10 mouse cellular contexts compared by ENCODE assay signal in the genomic region with DNA sequence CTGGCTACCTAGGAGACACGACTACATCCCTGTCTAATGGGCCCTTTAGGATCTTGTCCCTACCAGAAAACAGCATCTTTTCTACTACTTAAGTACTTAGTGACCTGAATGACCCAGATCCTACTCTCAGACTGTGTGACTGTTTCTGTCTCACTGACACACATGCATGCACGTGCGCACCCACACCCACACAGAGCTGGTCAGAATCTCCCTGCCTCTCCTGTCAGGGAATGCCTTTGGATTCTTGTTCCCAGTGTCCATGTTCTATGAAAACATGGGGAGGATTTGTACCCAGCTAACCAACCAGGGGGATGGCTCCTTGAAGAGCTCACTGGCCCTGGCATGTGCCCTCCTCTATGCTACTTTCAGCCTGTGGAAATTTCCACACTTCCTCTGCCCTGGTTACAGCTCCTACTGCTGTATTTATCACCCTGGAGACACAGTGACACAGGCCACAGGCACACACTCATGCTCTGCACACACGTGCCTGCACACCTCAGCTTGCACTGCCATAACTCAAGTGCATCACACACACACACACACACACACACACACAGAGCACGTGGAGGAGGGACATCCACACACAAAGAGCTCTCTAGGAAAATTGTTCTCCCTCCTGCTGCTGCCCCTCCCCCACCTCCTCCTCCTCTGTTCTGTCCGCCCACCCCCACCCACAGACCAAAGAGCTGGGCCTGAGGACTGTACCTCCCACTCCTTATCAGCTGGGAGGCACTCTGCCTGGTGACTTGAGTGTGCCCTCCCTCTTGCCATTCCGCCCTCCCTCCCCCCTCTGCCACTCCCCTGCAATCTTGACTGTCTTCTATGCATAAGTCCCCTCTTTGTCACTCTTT. TPM values are rescaled to one million over a fixed set of nuclear protein-coding genes. Genes with fewer than 3 reads are reported as not detected.
DNase-seq lines count a peak whose midpoint lies in the region; ATAC-seq and TF ChIP-seq lines count a peak whose summit lies in the region.
"Had no signal": no experiment of that assay in that cellular context is flagged by ENCODE, and none has a peak within 500 bp of the region (broad histone marks: within the 10 kb centered on the region; RNA-seq: fewer than 3 reads in every experiment).

No protein-coding gene starts in this region.

- H3K4me3 ChIP-seq in heart, embryonic 16.5 days (ENCODE audit: low read length): no peak overlapping the region
- H3K4me3 ChIP-seq in hindbrain, embryonic 12.5 days: no peak overlapping the region
- no peak overlapping the region for H3K4me3 ChIP-seq in stomach, postnatal 0 days (ENCODE audit: low read depth, low read length)
- H3K4me3 ChIP-seq: heart, adult 2 months had no signal

- 23% methylated on average over 7 of the region's 7 CpGs for WGBS in heart, embryonic 16.5 days
- WGBS in hindbrain, embryonic 12.5 days: 22% methylated on average over 7 of the region's 7 CpGs
- WGBS in stomach, postnatal 0 days: 36% methylated on average over 6 of the region's 7 CpGs

- no peak overlapping the region for H3K4me2 ChIP-seq in heart, embryonic 16.5 days (ENCODE audit: low read depth, low read length)
- H3K4me2 ChIP-seq in hindbrain, embryonic 12.5 days (replicated peaks): no peak overlapping the region
- no peak overlapping the region for H3K4me2 ChIP-seq in stomach, postnatal 0 days (replicated peaks; ENCODE audit: low read depth)

- intact Hi-C loops in heart, postnatal 36 days (cut with DNase I): loop anchor here (5.0 kb wide), 1 partner anchor 202 kb away; no protein-coding TSS in a partner anchor

- H3K9me3 ChIP-seq in heart, embryonic 16.5 days (replicated peaks; ENCODE audit: control insufficient read depth, low read length): no peaks in the 10 kb centered on the region
- no peaks in the 10 kb centered on the region for H3K9me3 ChIP-seq in hindbrain, embryonic 12.5 days (replicated peaks)
- no peaks in the 10 kb centered on the region for H3K9me3 ChIP-seq in stomach, postnatal 0 days (ENCODE audit: control insufficient read depth, low read length)

- peaks cover 19% of the 10 kb centered on the region for H3K27me3 ChIP-seq in heart, embryonic 16.5 days (ENCODE audit: control insufficient read depth, insufficient read depth, low read length)
- peaks cover 27% of the 10 kb centered on the region for H3K27me3 ChIP-seq in hindbrain, embryonic 12.5 days
- no peaks in the 10 kb centered on the region for H3K27me3 ChIP-seq in stomach, postnatal 0 days (ENCODE audit: control insufficient read depth, insufficient read depth, low read length)

- peaks cover 12% of the 10 kb centered on the region for H3K4me1 ChIP-seq in heart, embryonic 16.5 days (ENCODE audit: control insufficient read depth, insufficient read depth, low read length)
- H3K4me1 ChIP-seq in hindbrain, embryonic 12.5 days: peaks cover 26% of the 10 kb centered on the region
- H3K4me1 ChIP-seq in stomach, postnatal 0 days (replicated peaks; ENCODE audit: control insufficient read depth, insufficient read depth): no peaks in the 10 kb centered on the region

- no peak overlapping the region for H3K27ac ChIP-seq in heart, embryonic 16.5 days (ENCODE audit: low read length)
- 0 out of 2 replicates have a peak overlapping the region, but pooled peaks have one; percentile 41 for H3K27ac ChIP-seq in hindbrain, embryonic 12.5 days
- no peak overlapping the region for H3K27ac ChIP-seq in stomach, postnatal 0 days (replicated peaks)
- H3K27ac ChIP-seq: heart, adult 2 months had no signal

- H3K9ac ChIP-seq in heart, embryonic 16.5 days (ENCODE audit: low read length): no peak overlapping the region
- no peak overlapping the region for H3K9ac ChIP-seq in hindbrain, embryonic 12.5 days
- H3K9ac ChIP-seq in stomach, postnatal 0 days (ENCODE audit: low read length): no peak overlapping the region

- no peak for TF ChIP-seq CTCF in stomach, postnatal 0 days (IDR thresholded peaks at IDR 0.05; ENCODE audit: low read depth)

- no peak for DNase-seq in heart, postnatal 36 days
- peak; percentile 68 for DNase-seq in brain, adult 2 months (ENCODE audit: low read depth, low spot score)
- peak; percentile 42 for DNase-seq in lung, postnatal 25 days (ENCODE audit: low spot score)
- DNase-seq in stomach, postnatal 0 days (ENCODE audit: low spot score): peak; percentile 57
- DNase-seq in gastrocnemius, postnatal 25 days: no peak
- no peak for DNase-seq in spleen, postnatal 10 days (ENCODE audit: low spot score in 2 of 2)

- H3K36me3 ChIP-seq in heart, embryonic 16.5 days (ENCODE audit: control insufficient read depth, insufficient read depth): peaks cover 11% of the 10 kb centered on the region
- H3K36me3 ChIP-seq in hindbrain, embryonic 12.5 days: no peaks in the 10 kb centered on the region
- peaks cover 3% of the 10 kb centered on the region; the same call in 1 of the 2 replicates for H3K36me3 ChIP-seq in stomach, postnatal 0 days (ENCODE audit: control insufficient read depth, insufficient read depth, low read length)

- peak; percentile 34 for ATAC-seq in heart, embryonic 16.5 days (replicated peaks; ENCODE audit: extremely low read depth, insufficient read depth, low FRiP score)
- ATAC-seq in hindbrain, embryonic 12.5 days (ENCODE audit: low FRiP score): peak; percentile 56
- ATAC-seq in stomach, postnatal 0 days (ENCODE audit: low FRiP score, low TSS enrichment): peak; percentile 31; the same call in 1 of the 2 replicates
- ATAC-seq: Patski had no signal

- TF ChIP-seq EP300 in stomach, postnatal 0 days (optimal IDR thresholded peaks at IDR 0.05): no peak

RNA-seq across cellular contexts. Expression of a gene that starts 4.2 kb away (rescaled TPM):
- polyA plus RNA-seq in heart, embryonic 16.5 days (2015; fragmentation: Nextera tagmentation; extraction: Ambion mirVana): 2.0 and 7.8 TPM in 2 replicates
- total RNA-seq in heart, postnatal 36 days (2021): not detected
- not detected in 2 replicates for polyA plus RNA-seq in hindbrain, embryonic 12.5 days (2016; fragmentation: Nextera tagmentation; extraction: Ambion mirVana)
- 0.24 TPM in 1 of 2 replicates, not detected in the other for polyA plus RNA-seq in stomach, postnatal 0 days (2015; fragmentation: Nextera tagmentation; extraction: Ambion mirVana)
- 1 to 10 TPM in 1 of 2 experiments, not detected in 1; 5.7 TPM for total RNA-seq in gastrocnemius, postnatal 25 days (2021)
- total RNA-seq: heart, adult 2 months had no signal
- polyA plus RNA-seq: heart, adult 2 months had no signal

RNA-seq across cellular contexts. Expression of a gene that starts 6.6 kb away (rescaled TPM):
- polyA plus RNA-seq in heart, embryonic 16.5 days (2015; fragmentation: Nextera tagmentation; extraction: Ambion mirVana): 12.7 and 21.1 TPM in 2 replicates
- 10 to 100 TPM; 51.8 to 74.3 TPM for total RNA-seq in heart, postnatal 36 days (2021)
- 26.9 and 27.4 TPM in 2 replicates for polyA plus RNA-seq in hindbrain, embryonic 12.5 days (2016; fragmentation: Nextera tagmentation; extraction: Ambion mirVana)
- 9.2 and 9.5 TPM in 2 replicates for polyA plus RNA-seq in stomach, postnatal 0 days (2015; fragmentation: Nextera tagmentation; extraction: Ambion mirVana)
- total RNA-seq in gastrocnemius, postnatal 25 days (2021): 10 to 100 TPM; 14.8 to 26.3 TPM

Comparison
In these comparisons a context has a peak if more than half of its experiments do, and no peak if none do; other contexts are left out.
1. DNase-seq: peak in brain, adult 2 months (single experiment), lung, postnatal 25 days (single experiment) and stomach, postnatal 0 days (single experiment); none in heart, postnatal 36 days (0 of 2), gastrocnemius, postnatal 25 days (single experiment) and spleen, postnatal 10 days (0 of 2).
2. Peak in every context shown above with its lines, with median percentiles within 50 percentile points of each other: ATAC-seq.